Mouse (Mus musculus) adrenal gland, adult 2 months (tissue): ENCODE data around the gene Proca1. TPM values are rescaled to one million over a fixed set of nuclear protein-coding genes. Genes with fewer than 3 reads are reported as not detected.

Source experiments
- DNase-seq: peaks from one replicate; pipeline ENCODE4 v3.0.0; 2021
- long read RNA-seq: library from polyadenylated mRNA; stranded (forward); transcript quantifications from one replicate; pipeline ENCODE4 v2.0.0, GENCODE M21; 2021
- polyA plus RNA-seq: library from polyadenylated mRNA; depleted of rRNA; stranded (reverse); fragments of >200 nt; gene quantifications from 2 replicates; pipeline ENCODE4 v1.2.3, GENCODE M21; 2012; rRNA removed
- total RNA-seq, 2 experiments: library from RNA; stranded (reverse); gene quantifications; 2 replicates each; pipeline ENCODE4 v1.2.3; 2021

Gene Proca1
- 10 to 100 TPM; 20.5 to 24.4 TPM for total RNA-seq
- 1.2 and 1.6 TPM in 2 replicates for polyA plus RNA-seq
- long read RNA-seq, partial matches to known transcripts: 0 of 5 reads
- long read RNA-seq, other reads (novel, unspliced or antisense): 1 of 5 reads

- no peak for DNase-seq
Observed at GRCm38 (mm10) chr11:78193113-78193512, at the start of gene Proca1. Proca1 (plus strand) TSS chr11:78193392.

GRCm38 (mm10) chr11:78143520-78143919, 49.7 kb upstream of the Proca1 start:
- DNase-seq: no peak

- no peak for DNase-seq
Observed at GRCm38 (mm10) chr11:78146168-78146567, 47.0 kb upstream of the Proca1 start.

- DNase-seq: no peak
Observed at GRCm38 (mm10) chr11:78146707-78147543, 46.3 kb upstream of the Proca1 start.

GRCm38 (mm10) chr11:78151161-78151560, 42.0 kb upstream of the Proca1 start:
- no peak for DNase-seq

- peak; percentile 87 for DNase-seq
Observed at GRCm38 (mm10) chr11:78152299-78153231, 40.6 kb upstream of the Proca1 start.

GRCm38 (mm10) chr11:78153778-78154177, 39.4 kb upstream of the Proca1 start:
- DNase-seq: no peak

- no peak for DNase-seq
Observed at GRCm38 (mm10) chr11:78155674-78156073, 37.5 kb upstream of the Proca1 start.

- DNase-seq: no peak
Observed at GRCm38 (mm10) chr11:78156156-78156699, 37.0 kb upstream of the Proca1 start.

GRCm38 (mm10) chr11:78159096-78159495, 34.1 kb upstream of the Proca1 start:
- DNase-seq: peak; percentile 85

- DNase-seq: no peak
Observed at GRCm38 (mm10) chr11:78159557-78159956, 33.6 kb upstream of the Proca1 start.

- no peak for DNase-seq
Observed at GRCm38 (mm10) chr11:78160171-78160570, 33.0 kb upstream of the Proca1 start.

- DNase-seq: no peak
Observed at GRCm38 (mm10) chr11:78160675-78161074, 32.5 kb upstream of the Proca1 start.

- no peak for DNase-seq
Observed at GRCm38 (mm10) chr11:78161169-78161568, 32.0 kb upstream of the Proca1 start.

- DNase-seq: no peak
Observed at GRCm38 (mm10) chr11:78161968-78162367, 31.2 kb upstream of the Proca1 start.

GRCm38 (mm10) chr11:78162504-78162903, 30.7 kb upstream of the Proca1 start:
- DNase-seq: peak; percentile 82

- no peak for DNase-seq
Observed at GRCm38 (mm10) chr11:78163045-78163444, 30.1 kb upstream of the Proca1 start.

GRCm38 (mm10) chr11:78163681-78164603, 29.2 kb upstream of the Proca1 start:
- peak; percentile 82 for DNase-seq

GRCm38 (mm10) chr11:78164604-78164923, 28.6 kb upstream of the Proca1 start:
- no peak for DNase-seq

- peak; percentile 91 for DNase-seq
Observed at GRCm38 (mm10) chr11:78164924-78165760, 28.1 kb upstream of the Proca1 start, which contains the start of gene Traf4. Traf4 (minus strand) TSS chr11:78165589.
